Mouse (Mus musculus) brain, embryonic 14.5 days (tissue): ENCODE measurements at regions not wholly inside any gene's neighbourhood (a gene's known extent, or its start where the extent isn't known, plus 50 kb on each side); places are given as distances from the start of the nearest gene placed in this dataset.

Experiments used
- CTCF ChIP-seq: fragments of 200-500 bp; IDR thresholded peaks from 2 replicates; pipeline ENCODE4 v1.5.1; 2012; ENCODE audit warnings: inconsistent platforms, mild to moderate bottlenecking, moderate library complexity, borderline replicate concordance; ENCODE audit not compliant: insufficient read depth, insufficient read length; ENCODE audit errors: extremely low read depth
- POLR2A ChIP-seq: fragments of 200-500 bp; IDR thresholded peaks from 2 replicates; pipeline ENCODE4 v1.6.1; 2012; ENCODE audit warnings: mild to moderate bottlenecking, inconsistent platforms, borderline replicate concordance; ENCODE audit not compliant: poor library complexity, insufficient read depth, insufficient read length, severe bottlenecking; ENCODE audit errors: extremely low read depth

DNA sequence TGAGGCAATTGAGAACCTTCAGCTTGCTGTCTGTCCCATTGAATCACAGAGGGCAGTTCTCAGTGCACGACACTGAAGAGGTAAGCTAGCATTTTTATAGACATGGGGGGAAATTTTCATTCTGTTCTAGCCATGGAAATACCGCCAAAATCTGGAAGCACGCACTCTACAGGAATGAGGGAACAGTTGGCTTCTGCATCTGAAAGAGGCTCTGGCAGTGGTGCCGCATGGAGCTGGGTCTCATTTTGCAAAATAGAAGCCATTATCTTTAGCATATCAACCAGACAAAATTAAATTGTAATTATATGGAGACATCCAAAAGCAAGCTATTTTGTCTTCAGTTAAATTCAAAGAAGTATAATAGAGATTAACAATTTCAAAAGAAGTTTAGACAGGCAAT lies 399.7 kb downstream of the Nova1 start:
- TF ChIP-seq CTCF: no peak
- TF ChIP-seq POLR2A: no peak
